Mouse (Mus musculus): Measurements from ENCODE around the gene Dync2li1. TPM values are rescaled to one million over a fixed set of nuclear protein-coding genes. Genes with fewer than 3 reads are reported as not detected.

Dync2li1 gene
- polyA plus RNA-seq, 1 experiment from 2014 or later, result 33.5 TPM

DNA sequence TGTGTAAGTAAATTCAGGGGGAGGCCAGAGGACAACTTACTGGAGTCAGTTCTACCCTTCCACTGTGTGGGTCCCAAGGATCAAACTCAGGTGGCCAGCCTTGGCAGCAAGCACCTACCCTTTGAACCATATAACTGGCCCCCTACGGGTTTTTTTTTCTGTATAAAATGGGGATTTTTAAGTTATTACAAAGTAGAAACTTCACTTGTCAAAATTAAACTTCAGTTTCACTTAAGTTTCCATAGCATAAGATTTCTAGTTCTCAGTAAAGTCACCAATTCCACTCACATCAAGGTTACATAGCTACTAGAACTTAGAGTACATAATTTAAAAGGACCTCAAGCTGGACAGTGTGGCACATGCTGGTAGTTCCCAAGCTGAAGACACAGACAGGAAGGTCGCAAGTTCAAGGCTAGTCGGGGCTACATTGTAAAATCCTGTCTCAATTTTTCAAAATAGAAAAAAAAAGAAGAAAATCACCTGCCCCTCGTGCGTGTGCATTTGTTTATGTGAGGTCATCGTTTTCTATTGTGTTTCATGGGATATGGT is 9.7 kb upstream of the Dync2li1 start:
- H3K9me3 ChIP-seq, result no peaks in the 10 kb centered on the region
- no peak for ATAC-seq (replicated peaks)
- 91% methylated on average over 6 of the region's 6 CpGs for WGBS

GRCm38 (mm10) chr17:84617953-84618352 is 8.3 kb upstream of the Dync2li1 start:
- 94% methylated on average over 6 of the region's 6 CpGs for WGBS
- H3K4me2 ChIP-seq, result no peak overlapping the region
- no peak overlapping the region for H3K9ac ChIP-seq
- H3K27me3 ChIP-seq (replicated peaks), result no peaks in the 10 kb centered on the region
- H3K4me3 ChIP-seq, result no peak overlapping the region
- no peak overlapping the region for H3K27ac ChIP-seq
- H3K36me3 ChIP-seq (replicated peaks), result no peaks in the 10 kb centered on the region
- ATAC-seq (replicated peaks), result no peak
- no peaks in the 10 kb centered on the region for H3K4me1 ChIP-seq
- no peaks in the 10 kb centered on the region for H3K9me3 ChIP-seq

More for the DNA sequence above, 9.7 kb upstream of the Dync2li1 start:
- Histone ChIP-seq H3K36me3 (replicated peaks) (no peaks in the 10 kb centered on the region), H3K9ac (no peak overlapping the region), H3K27me3 (replicated peaks) (no peaks in the 10 kb centered on the region), H3K4me2 (no peak overlapping the region), H3K4me1 (no peaks in the 10 kb centered on the region), H3K4me3 (no peak overlapping the region), H3K27ac (no peak overlapping the region)

- no peak overlapping the region for H3K4me3 ChIP-seq
- ATAC-seq (replicated peaks), result no peak
- H3K27me3 ChIP-seq (replicated peaks), result no peaks in the 10 kb centered on the region
- no peaks in the 10 kb centered on the region for H3K36me3 ChIP-seq (replicated peaks)
- 85% methylated on average over 7 of the region's 7 CpGs for WGBS
- no peak overlapping the region for H3K27ac ChIP-seq
- H3K4me2 ChIP-seq, result no peak overlapping the region
- H3K9me3 ChIP-seq, result no peaks in the 10 kb centered on the region
- H3K4me1 ChIP-seq, result no peaks in the 10 kb centered on the region
- no peak overlapping the region for H3K9ac ChIP-seq
Observed at GRCm38 (mm10) chr17:84619112-84619511, 7.2 kb upstream of the Dync2li1 start.

GRCm38 (mm10) chr17:84620076-84620475 is 6.2 kb upstream of the Dync2li1 start:
- no peak overlapping the region for H3K9ac ChIP-seq
- H3K4me2 ChIP-seq, result no peak overlapping the region
- no peaks in the 10 kb centered on the region for H3K36me3 ChIP-seq (replicated peaks)
- no peak overlapping the region for H3K4me3 ChIP-seq
- 83% methylated on average over 3 of the region's 3 CpGs for WGBS
- no peaks in the 10 kb centered on the region for H3K9me3 ChIP-seq
- no peak overlapping the region for H3K27ac ChIP-seq
- no peaks in the 10 kb centered on the region for H3K27me3 ChIP-seq (replicated peaks)
- no peaks in the 10 kb centered on the region for H3K4me1 ChIP-seq
- no peak for ATAC-seq (replicated peaks)

- Histone ChIP-seq H3K4me2 (no peak overlapping the region), H3K9me3 (no peaks in the 10 kb centered on the region), H3K36me3 (replicated peaks) (no peaks in the 10 kb centered on the region), H3K9ac (no peak overlapping the region), H3K4me1 (no peaks in the 10 kb centered on the region), H3K27ac (no peak overlapping the region), H3K4me3 (no peak overlapping the region), H3K27me3 (replicated peaks) (no peaks in the 10 kb centered on the region)
- no peak for ATAC-seq (replicated peaks)
- 85% methylated on average over 6 of the region's 6 CpGs for WGBS
Observed at GRCm38 (mm10) chr17:84620610-84621009, 5.7 kb upstream of the Dync2li1 start.

DNA sequence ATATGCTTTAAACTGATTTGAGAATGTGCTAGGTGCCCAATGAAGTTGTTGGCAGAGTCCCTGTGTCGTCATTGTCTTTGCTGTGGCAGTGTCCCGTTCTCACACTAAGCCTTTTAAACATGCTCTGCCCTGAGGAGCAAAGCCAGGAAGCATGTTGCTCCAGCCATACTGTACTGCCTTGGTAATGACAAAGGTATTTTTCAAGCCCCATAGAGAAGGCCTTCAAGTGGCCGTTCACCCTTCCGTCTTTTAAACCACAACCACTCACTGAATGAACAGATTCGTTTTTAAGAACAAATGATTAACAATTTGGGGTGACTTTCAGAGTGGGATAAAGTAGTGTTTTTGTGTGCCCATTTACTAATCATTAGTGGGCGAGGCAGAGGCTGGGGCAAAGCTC is 5.1 kb upstream of the Dync2li1 start:
- Histone ChIP-seq H3K9ac (no peak overlapping the region), H3K36me3 (replicated peaks) (no peaks in the 10 kb centered on the region), H3K27me3 (replicated peaks) (no peaks in the 10 kb centered on the region), H3K4me3 (no peak overlapping the region), H3K4me1 (no peaks in the 10 kb centered on the region), H3K9me3 (no peaks in the 10 kb centered on the region), H3K4me2 (no peak overlapping the region), H3K27ac (no peak overlapping the region)
- 77% methylated on average over 6 of the region's 6 CpGs for WGBS
- ATAC-seq (replicated peaks), result no peak

DNA sequence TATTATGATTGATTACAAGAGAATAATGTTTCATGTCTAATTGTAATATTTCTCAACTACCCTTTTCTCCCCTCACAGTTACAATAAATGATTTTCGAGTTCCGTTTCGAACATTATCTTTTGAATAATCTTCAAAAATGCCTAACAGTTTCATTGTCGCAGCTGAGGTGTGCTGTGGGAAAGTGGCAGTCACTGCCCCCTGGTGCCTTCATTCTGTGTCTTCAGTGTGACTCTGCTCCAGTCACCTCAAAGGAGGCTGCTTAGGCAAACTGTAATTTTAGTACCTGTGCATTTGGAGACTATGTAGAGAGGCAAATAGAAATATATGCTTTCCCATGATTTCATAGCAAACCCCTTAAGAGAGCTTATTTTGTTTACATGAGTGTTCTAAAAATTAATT is 4.3 kb upstream of the Dync2li1 start:
- Histone ChIP-seq H3K36me3 (replicated peaks) (no peaks in the 10 kb centered on the region), H3K9me3 (no peaks in the 10 kb centered on the region), H3K27me3 (replicated peaks) (no peaks in the 10 kb centered on the region), H3K9ac (no peak overlapping the region), H3K4me3 (no peak overlapping the region), H3K4me2 (no peak overlapping the region), H3K27ac (no peak overlapping the region), H3K4me1 (peaks cover 4% of the 10 kb centered on the region; the same call in 1 of the 2 replicates)
- 88% methylated on average over 4 of the region's 4 CpGs for WGBS
- ATAC-seq (replicated peaks), result no peak

DNA sequence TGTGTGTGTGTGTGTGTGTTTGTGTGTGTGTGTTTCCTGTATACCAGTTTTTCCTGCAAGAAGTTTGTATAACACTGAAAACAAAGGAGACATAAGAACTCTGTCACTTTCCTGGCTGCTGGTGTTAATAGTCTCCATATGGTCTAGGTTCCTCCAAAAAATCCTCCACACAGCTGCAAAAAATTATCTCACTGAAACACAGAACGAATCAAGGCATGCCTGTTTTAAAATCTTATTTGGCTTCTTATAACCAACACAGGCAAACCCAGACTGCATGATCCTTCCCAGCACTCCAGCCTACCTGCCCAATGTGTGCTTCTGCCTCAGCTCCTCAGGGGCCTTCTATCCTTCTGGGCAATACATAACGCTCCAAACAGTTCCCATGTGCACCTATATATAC is 3.4 kb upstream of the Dync2li1 start:
- H3K4me3 ChIP-seq, result no peak overlapping the region
- no peak overlapping the region for H3K27ac ChIP-seq
- H3K27me3 ChIP-seq (replicated peaks), result no peaks in the 10 kb centered on the region
- H3K9ac ChIP-seq, result no peak overlapping the region
- H3K9me3 ChIP-seq, result no peaks in the 10 kb centered on the region
- no peaks in the 10 kb centered on the region for H3K36me3 ChIP-seq (replicated peaks)
- H3K4me2 ChIP-seq, result no peak overlapping the region
- peaks cover 11% of the 10 kb centered on the region; the same call in 1 of the 2 replicates for H3K4me1 ChIP-seq
- 75% methylated on average over 2 of the region's 2 CpGs for WGBS
- ATAC-seq (replicated peaks), result no peak

DNA sequence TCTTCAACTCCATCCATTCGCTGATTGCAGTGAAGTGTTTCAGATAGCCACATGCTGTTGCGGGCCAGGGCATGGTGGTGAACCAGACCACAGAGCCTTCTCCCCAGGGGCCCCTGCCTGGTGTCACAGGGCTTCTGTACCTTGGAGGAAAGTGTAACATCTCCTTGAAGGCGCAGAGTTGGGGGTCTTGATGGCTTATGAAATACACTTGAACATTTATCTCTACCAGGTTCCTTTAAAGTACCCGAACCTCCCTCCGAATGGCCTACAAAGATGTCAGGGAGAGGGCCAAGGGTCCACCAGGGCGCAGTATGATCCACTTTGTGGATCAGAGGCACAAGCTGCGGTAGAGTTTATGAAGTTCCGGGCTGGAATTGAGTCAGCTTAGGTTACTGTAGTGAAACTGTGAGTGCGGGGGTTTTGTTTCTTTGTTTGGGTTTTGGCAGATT is 585 bp downstream of the Dync2li1 start:
- H3K9me3 ChIP-seq, result no peaks in the 10 kb centered on the region
- no peaks in the 10 kb centered on the region for H3K36me3 ChIP-seq (replicated peaks)
- peaks cover 11% of the 10 kb centered on the region; the same call in 1 of the 2 replicates for H3K4me1 ChIP-seq
- H3K4me2 ChIP-seq, result peak overlapping the region; percentile 63
- H3K27ac ChIP-seq, result peak overlapping the region; percentile 79
- peak overlapping the region; percentile 63 for H3K4me3 ChIP-seq
- peak overlapping the region; percentile 58 for H3K9ac ChIP-seq
- ATAC-seq (replicated peaks), result peak; percentile 77
- 25% methylated on average over 9 of the region's 9 CpGs for WGBS
- H3K27me3 ChIP-seq (replicated peaks), result no peaks in the 10 kb centered on the region

GRCm38 (mm10) chr17:84627721-84628120 is 1.4 kb downstream of the Dync2li1 start:
- Histone ChIP-seq H3K4me3 (no peak overlapping the region), H3K27me3 (replicated peaks) (no peaks in the 10 kb centered on the region), H3K27ac (no peak overlapping the region), H3K4me2 (no peak overlapping the region), H3K4me1 (peaks cover 11% of the 10 kb centered on the region; the same call in 1 of the 2 replicates), H3K9me3 (no peaks in the 10 kb centered on the region), H3K9ac (no peak overlapping the region), H3K36me3 (replicated peaks) (no peaks in the 10 kb centered on the region)
- ATAC-seq (replicated peaks), result no peak
- 88% methylated on average over 10 of the region's 10 CpGs for WGBS

DNA sequence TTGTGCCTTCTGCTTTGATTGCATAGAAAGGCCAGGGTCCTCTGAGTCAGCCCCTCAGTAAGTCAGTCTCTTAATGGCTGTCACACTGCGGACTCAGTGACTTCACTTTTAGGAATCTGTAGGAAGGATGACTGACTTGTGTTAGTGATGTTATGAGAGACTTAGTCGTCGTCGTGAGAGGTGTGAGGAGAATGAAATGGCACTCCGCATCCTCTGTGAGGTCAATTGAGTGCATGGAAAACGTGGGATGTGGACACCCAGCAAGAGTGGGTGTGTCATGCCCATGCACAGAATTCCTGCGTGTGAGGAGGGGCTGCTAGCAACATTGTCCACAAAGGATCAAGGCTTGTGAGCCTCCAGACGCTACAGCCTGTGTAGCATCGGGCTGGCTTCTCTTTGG is 2.3 kb downstream of the Dync2li1 start:
- Histone ChIP-seq H3K9me3 (no peaks in the 10 kb centered on the region), H3K27ac (no peak overlapping the region), H3K27me3 (replicated peaks) (no peaks in the 10 kb centered on the region), H3K36me3 (replicated peaks) (no peaks in the 10 kb centered on the region), H3K9ac (no peak overlapping the region), H3K4me1 (peaks cover 11% of the 10 kb centered on the region; the same call in 1 of the 2 replicates), H3K4me3 (no peak overlapping the region), H3K4me2 (no peak overlapping the region)
- ATAC-seq (replicated peaks), result no peak
- 87% methylated on average over 9 of the region's 9 CpGs for WGBS

DNA sequence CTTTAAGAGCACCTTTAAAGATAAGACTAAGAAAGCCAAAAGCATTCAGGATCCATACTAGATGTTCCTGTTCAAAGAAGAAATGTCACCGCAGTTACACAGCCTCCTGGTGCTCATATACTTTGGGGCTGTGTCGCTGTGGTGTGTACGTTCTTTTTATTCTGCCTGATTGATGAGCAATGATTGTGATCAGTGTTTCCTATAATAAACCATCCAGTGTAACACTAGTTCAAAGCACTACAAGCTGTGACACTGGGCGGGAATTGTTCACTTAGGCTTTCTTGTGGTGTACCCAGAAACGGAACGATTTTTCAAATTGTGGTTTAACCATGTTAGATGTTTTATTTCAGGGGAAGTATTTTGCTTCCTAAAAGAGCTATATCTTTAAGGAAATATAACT is 5.5 kb downstream of the Dync2li1 start:
- no peak overlapping the region for H3K4me3 ChIP-seq
- no peak overlapping the region for H3K27ac ChIP-seq
- H3K36me3 ChIP-seq (replicated peaks), result no peaks in the 10 kb centered on the region
- no peaks in the 10 kb centered on the region for H3K27me3 ChIP-seq (replicated peaks)
- no peak for ATAC-seq (replicated peaks)
- H3K9ac ChIP-seq, result no peak overlapping the region
- peaks cover 14% of the 10 kb centered on the region; the same call in 1 of the 2 replicates for H3K4me1 ChIP-seq
- no peaks in the 10 kb centered on the region for H3K9me3 ChIP-seq
- 95% methylated on average over 6 of the region's 6 CpGs for WGBS
- no peak overlapping the region for H3K4me2 ChIP-seq

- no peak overlapping the region for H3K27ac ChIP-seq
- no peaks in the 10 kb centered on the region for H3K9me3 ChIP-seq
- H3K4me2 ChIP-seq, result no peak overlapping the region
- 92% methylated on average over 13 of the region's 13 CpGs for WGBS
- no peak for ATAC-seq (replicated peaks)
- H3K27me3 ChIP-seq (replicated peaks), result no peaks in the 10 kb centered on the region
- no peak overlapping the region for H3K9ac ChIP-seq
- H3K36me3 ChIP-seq (replicated peaks), result no peaks in the 10 kb centered on the region
- 0 out of 2 replicates have a peak, but pooled peaks cover 4% of the 10 kb centered on the region for H3K4me1 ChIP-seq
- H3K4me3 ChIP-seq, result no peak overlapping the region
Observed at GRCm38 (mm10) chr17:84633443-84633842, 7.1 kb downstream of the Dync2li1 start.

All from midbrain, embryonic 15.5 days (tissue).